Mouse (Mus musculus): ENCODE data around the gene Zfp385a. TPM values are rescaled to one million over a fixed set of nuclear protein-coding genes. Genes with fewer than 3 reads are reported as not detected.

Zfp385a gene
- polyA plus RNA-seq, 1 experiment from 2014 or later = 3.1 TPM

DNA sequence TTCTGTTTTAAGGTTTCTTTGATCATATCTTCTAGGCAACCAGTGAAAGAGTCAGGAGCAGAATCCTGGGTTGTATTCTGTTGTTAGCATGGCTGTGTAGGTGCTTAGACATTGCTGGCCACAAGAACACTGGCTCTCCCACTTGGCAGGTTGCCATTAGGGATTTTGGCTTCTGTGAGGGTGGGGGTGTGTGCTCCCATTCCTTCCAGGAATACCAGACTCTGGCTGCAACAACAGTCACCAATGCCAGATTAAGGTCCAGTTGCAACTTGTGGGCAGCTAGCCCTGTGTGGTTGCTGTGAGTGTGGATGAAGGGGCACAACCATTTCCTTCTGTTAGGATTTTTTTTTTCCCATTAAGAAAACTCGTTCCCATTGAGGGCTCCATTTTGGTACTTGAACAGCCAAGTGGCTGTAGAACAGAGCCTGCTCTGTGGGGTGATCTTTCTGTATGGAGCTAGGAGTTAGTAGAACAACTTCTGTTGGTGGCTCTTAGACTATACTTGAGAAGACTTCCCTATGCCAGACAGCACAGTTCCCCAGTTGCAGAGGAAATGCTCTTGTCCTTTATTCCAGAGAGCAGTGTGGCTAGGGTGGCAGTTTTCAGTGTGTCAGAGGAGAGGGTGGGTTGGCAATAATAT lies 54.0 kb downstream of the Zfp385a start:
- Histone ChIP-seq H3K9me3 (ENCODE audit: control insufficient read depth) (no peaks in the 10 kb centered on the region), H3K36me3 (ENCODE audit: control insufficient read depth, insufficient read depth) (peaks cover 30% of the 10 kb centered on the region), H3K4me2 (replicated peaks; ENCODE audit: low read depth) (no peak overlapping the region), H3K27ac (ENCODE audit: low read depth, low read length) (no peak overlapping the region), H3K4me3 (ENCODE audit: low read depth, low read length) (no peak overlapping the region), H3K9ac (ENCODE audit: low read depth, low read length) (no peak overlapping the region), H3K4me1 (replicated peaks; ENCODE audit: control insufficient read depth, insufficient read depth, low read length) (0 out of 2 replicates have a peak, but pooled peaks cover 6% of the 10 kb centered on the region), H3K27me3 (replicated peaks; ENCODE audit: control insufficient read depth, insufficient read depth, low read length) (no peaks in the 10 kb centered on the region)
- 70% methylated on average over 1 of the region's 1 CpGs for WGBS
- TF ChIP-seq CTCF (IDR thresholded peaks at IDR 0.05; ENCODE audit: low read depth) = no peak
- no peak for ATAC-seq

DNA sequence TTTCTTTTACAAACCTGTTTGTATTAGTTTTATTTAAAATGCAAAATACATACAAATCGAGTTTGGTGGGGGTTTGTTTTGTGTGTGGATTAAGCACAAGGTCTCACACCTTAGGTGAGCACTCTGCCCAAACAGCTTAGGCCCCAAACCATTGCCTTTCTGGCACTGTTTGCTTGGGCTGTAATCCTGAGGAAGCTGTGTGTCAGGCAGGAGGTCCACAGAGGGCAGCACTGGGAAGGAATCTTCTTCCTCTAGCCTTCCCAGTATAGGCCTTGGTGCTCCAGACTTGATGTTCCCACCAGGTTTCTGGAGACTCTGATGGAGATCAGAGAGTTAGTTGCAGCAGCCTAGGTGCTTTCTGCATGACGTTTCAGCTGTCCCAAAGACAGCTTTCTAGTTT lies 55.2 kb downstream of the Zfp385a start:
- no peak overlapping the region for H3K4me3 ChIP-seq (ENCODE audit: low read depth, low read length)
- peak; percentile 52 for TF ChIP-seq CTCF (IDR thresholded peaks at IDR 0.05; ENCODE audit: low read depth)
- H3K36me3 ChIP-seq (ENCODE audit: control insufficient read depth, insufficient read depth) = peaks cover 18% of the 10 kb centered on the region; the same call in 1 of the 2 replicates
- H3K4me2 ChIP-seq (replicated peaks; ENCODE audit: low read depth) = no peak overlapping the region
- 36% methylated on average over 2 of the region's 2 CpGs for WGBS
- H3K9ac ChIP-seq (ENCODE audit: low read depth, low read length) = no peak overlapping the region
- 0 out of 2 replicates have a peak, but pooled peaks cover 6% of the 10 kb centered on the region for H3K4me1 ChIP-seq (replicated peaks; ENCODE audit: control insufficient read depth, insufficient read depth, low read length)
- H3K27me3 ChIP-seq (replicated peaks; ENCODE audit: control insufficient read depth, insufficient read depth, low read length) = no peaks in the 10 kb centered on the region
- ATAC-seq = no peak
- H3K27ac ChIP-seq (ENCODE audit: low read depth, low read length) = no peak overlapping the region
- H3K9me3 ChIP-seq (ENCODE audit: control insufficient read depth) = no peaks in the 10 kb centered on the region

DNA sequence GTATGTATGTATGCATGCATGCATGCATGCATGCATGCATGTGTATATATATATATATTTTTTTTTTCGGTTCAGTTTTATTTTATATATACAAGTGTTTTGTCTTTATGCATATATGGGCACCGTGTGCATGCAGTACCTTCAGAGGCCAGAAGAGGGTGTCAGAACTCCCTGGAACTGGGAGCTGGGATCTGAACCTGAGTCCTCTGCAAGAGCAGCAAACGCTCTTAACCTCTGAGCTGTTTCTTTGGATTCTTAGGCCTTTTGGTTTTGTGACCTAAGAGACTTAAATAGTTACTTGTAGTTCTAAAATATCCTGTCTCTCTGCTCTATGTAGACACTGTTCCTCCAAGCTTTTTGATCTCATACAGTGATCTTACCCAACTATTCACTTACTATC lies 55.8 kb downstream of the Zfp385a start:
- WGBS = 70% methylated on average over 3 of the region's 3 CpGs
- H3K4me1 ChIP-seq (replicated peaks; ENCODE audit: control insufficient read depth, insufficient read depth, low read length) = 0 out of 2 replicates have a peak, but pooled peaks cover 6% of the 10 kb centered on the region
- H3K9me3 ChIP-seq (ENCODE audit: control insufficient read depth) = no peaks in the 10 kb centered on the region
- no peak overlapping the region for H3K27ac ChIP-seq (ENCODE audit: low read depth, low read length)
- peaks cover 12% of the 10 kb centered on the region; the same call in 1 of the 2 replicates for H3K36me3 ChIP-seq (ENCODE audit: control insufficient read depth, insufficient read depth)
- TF ChIP-seq CTCF (IDR thresholded peaks at IDR 0.05; ENCODE audit: low read depth) = peak; percentile 75
- no peak overlapping the region for H3K4me3 ChIP-seq (ENCODE audit: low read depth, low read length)
- no peak overlapping the region for H3K9ac ChIP-seq (ENCODE audit: low read depth, low read length)
- no peak for ATAC-seq
- no peak overlapping the region for H3K4me2 ChIP-seq (replicated peaks; ENCODE audit: low read depth)
- H3K27me3 ChIP-seq (replicated peaks; ENCODE audit: control insufficient read depth, insufficient read depth, low read length) = no peaks in the 10 kb centered on the region

DNA sequence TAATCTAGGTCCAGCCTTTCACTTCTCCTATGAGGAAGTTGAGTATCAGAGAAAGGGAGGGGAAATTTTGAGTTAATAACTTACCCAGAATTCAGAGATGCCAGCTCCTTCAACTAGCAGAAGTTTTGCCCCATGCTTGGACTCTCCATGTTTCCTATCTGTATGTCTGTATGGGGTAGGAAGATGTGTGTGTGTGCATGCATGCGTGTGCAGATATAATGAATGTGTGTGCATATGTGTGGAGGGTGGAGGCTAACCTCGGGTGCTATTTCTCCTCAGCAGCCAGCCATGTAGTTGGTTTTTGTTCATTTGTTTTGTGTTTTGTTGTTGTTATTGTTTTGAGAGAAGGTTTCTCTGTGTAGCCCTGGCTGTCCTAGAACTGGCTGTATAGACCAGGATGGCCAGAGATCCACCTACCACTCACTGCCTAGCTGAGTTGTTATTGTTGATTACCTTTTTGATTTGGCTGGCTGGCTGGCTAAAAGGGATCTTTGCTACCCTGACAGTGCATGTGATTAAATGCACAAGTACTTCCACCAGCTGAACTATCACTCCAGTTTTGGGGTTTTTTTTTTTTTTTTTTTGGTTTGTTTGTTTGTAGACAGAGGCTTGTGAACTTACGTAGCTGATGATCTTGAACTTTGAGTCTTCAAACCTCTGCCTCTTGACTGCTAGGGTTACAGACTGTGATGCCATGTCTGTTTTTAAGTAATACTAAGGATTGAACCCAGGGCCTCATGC lies 58.3 kb downstream of the Zfp385a start:
- Histone ChIP-seq H3K27ac (ENCODE audit: low read depth, low read length) (no peak overlapping the region), H3K4me2 (replicated peaks; ENCODE audit: low read depth) (peak overlapping the region; percentile 32; the same call in 1 of the 2 replicates), H3K9ac (ENCODE audit: low read depth, low read length) (no peak overlapping the region), H3K27me3 (replicated peaks; ENCODE audit: control insufficient read depth, insufficient read depth, low read length) (no peaks in the 10 kb centered on the region), H3K4me1 (replicated peaks; ENCODE audit: control insufficient read depth, insufficient read depth, low read length) (peaks cover 6% of the 10 kb centered on the region; the same call in 1 of the 2 replicates), H3K9me3 (ENCODE audit: control insufficient read depth) (no peaks in the 10 kb centered on the region), H3K4me3 (ENCODE audit: low read depth, low read length) (no peak overlapping the region), H3K36me3 (ENCODE audit: control insufficient read depth, insufficient read depth) (peaks cover 3% of the 10 kb centered on the region; the same call in 1 of the 2 replicates)
- ATAC-seq = no peak
- TF ChIP-seq CTCF (IDR thresholded peaks at IDR 0.05; ENCODE audit: low read depth) = no peak
- 48% methylated on average over 3 of the region's 3 CpGs for WGBS

DNA sequence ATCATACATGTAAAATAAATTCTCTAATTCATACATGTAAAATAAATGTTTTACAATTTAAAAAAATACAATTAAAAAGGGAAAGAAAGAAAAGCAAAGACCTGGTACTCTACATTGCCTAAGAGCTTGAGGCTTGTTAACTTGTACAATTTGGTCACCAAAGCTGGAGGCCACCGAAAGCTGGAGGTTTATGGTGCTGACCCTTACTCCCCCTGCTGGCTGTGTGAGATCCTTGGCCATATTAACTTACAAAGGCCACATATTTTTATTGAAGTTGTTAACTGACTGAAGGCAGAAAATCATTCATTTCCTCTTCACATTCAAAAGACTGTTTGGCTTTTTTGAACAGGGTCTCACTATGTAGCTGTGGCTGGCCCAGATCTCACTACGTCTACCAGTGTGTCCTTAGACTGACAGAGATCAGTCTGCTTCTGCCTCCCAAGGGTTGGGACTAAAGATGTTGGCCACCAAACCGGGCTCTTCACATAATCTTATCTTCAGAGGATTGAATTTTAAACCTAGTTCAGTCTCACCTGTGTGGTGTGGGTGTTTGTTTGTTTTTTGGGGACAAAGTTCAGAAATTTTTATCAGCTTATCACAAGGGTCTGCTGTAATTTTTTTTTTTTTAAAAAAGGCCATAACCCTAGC lies 59.0 kb downstream of the Zfp385a start:
- Histone ChIP-seq H3K27me3 (replicated peaks; ENCODE audit: control insufficient read depth, insufficient read depth, low read length) (no peaks in the 10 kb centered on the region), H3K9me3 (ENCODE audit: control insufficient read depth) (no peaks in the 10 kb centered on the region), H3K4me1 (replicated peaks; ENCODE audit: control insufficient read depth, insufficient read depth, low read length) (peaks cover 6% of the 10 kb centered on the region; the same call in 1 of the 2 replicates), H3K36me3 (ENCODE audit: control insufficient read depth, insufficient read depth) (0 out of 2 replicates have a peak, but pooled peaks cover 3% of the 10 kb centered on the region), H3K27ac (ENCODE audit: low read depth, low read length) (peak overlapping the region; percentile 62), H3K4me3 (ENCODE audit: low read depth, low read length) (no peak overlapping the region), H3K9ac (ENCODE audit: low read depth, low read length) (no peak overlapping the region), H3K4me2 (replicated peaks; ENCODE audit: low read depth) (no peak overlapping the region)
- peak; percentile 69 for ATAC-seq
- TF ChIP-seq CTCF (IDR thresholded peaks at IDR 0.05; ENCODE audit: low read depth) = peak; percentile 80
- WGBS = 33% methylated on average over 3 of the region's 3 CpGs

DNA sequence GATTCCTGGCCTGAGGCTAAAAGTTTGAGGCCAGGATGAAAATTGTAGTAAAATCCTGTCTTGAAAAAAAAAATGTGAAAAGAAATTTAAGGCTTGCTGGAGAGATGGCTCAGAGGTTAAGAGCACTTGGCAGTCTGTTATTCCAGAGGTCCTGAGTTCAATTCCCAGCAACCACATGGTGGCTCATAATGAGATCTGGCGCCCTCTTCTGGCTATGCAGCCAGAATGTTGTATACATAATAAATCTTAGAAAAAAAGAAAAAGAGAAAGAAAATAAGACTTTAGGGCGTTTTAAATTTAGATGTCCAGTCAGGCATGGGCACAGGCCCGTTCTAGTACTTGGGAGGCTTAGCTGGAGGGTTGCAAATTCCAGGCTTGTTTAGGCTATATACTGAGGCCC lies 60.1 kb downstream of the Zfp385a start:
- 67% methylated on average over 3 of the region's 3 CpGs for WGBS
- Histone ChIP-seq H3K36me3 (ENCODE audit: control insufficient read depth, insufficient read depth) (0 out of 2 replicates have a peak, but pooled peaks cover 3% of the 10 kb centered on the region), H3K9ac (ENCODE audit: low read depth, low read length) (no peak overlapping the region), H3K4me2 (replicated peaks; ENCODE audit: low read depth) (no peak overlapping the region), H3K4me3 (ENCODE audit: low read depth, low read length) (no peak overlapping the region), H3K27me3 (replicated peaks; ENCODE audit: control insufficient read depth, insufficient read depth, low read length) (no peaks in the 10 kb centered on the region), H3K27ac (ENCODE audit: low read depth, low read length) (no peak overlapping the region), H3K9me3 (ENCODE audit: control insufficient read depth) (no peaks in the 10 kb centered on the region), H3K4me1 (replicated peaks; ENCODE audit: control insufficient read depth, insufficient read depth, low read length) (no peaks in the 10 kb centered on the region; the same call in 1 of the 2 replicates)
- peak; percentile 66 for TF ChIP-seq CTCF (IDR thresholded peaks at IDR 0.05; ENCODE audit: low read depth)
- ATAC-seq = no peak

Measured in intestine, postnatal 0 days (tissue).